19 mouse cellular contexts compared by ENCODE assay signal in the genomic region with DNA sequence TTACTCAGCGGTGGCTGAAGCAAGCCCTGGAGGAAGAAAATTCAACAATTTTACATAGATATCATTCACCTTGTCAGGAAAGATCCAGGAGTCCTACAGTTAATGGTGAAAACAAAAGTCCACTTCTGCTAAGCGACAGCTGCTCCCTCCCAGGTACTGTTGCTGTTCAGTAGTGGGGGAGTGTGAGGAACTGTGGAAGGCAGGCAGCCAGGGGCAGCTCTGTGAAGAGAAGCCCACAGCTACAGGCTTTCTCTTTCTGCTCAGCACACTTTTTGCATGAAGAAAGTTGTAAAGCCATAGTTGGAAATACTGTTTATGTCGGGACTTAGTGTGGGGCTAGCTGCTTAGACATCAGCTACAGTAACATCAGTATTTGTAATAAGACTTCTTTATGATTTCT.
DNase-seq lines count a peak whose midpoint lies in the region; ATAC-seq and TF ChIP-seq lines count a peak whose summit lies in the region.
"Had no signal": no experiment of that assay in that cellular context is flagged by ENCODE, and none has a peak within 500 bp of the region (broad histone marks: within the 10 kb centered on the region; RNA-seq: fewer than 3 reads in every experiment).

No protein-coding gene starts in this region.

- H3ac ChIP-seq in myocyte (ENCODE audit: control insufficient read depth, insufficient read length), result no peak overlapping the region

- H3K9me3 ChIP-seq in heart, embryonic 11.5 days (replicated peaks; ENCODE audit: control insufficient read depth, low read length), result no peaks in the 10 kb centered on the region
- H3K9me3 ChIP-seq: embryonic facial prominence, embryonic 10.5 days; embryonic facial prominence, embryonic 12.5 days; forebrain, embryonic 13.5 days; forebrain, embryonic 15.5 days had no signal

- H3K4me3 ChIP-seq in heart, embryonic 11.5 days (ENCODE audit: low read depth, low read length), result no peak overlapping the region
- H3K4me3 ChIP-seq in layer of hippocampus, adult 2 months, result no peak overlapping the region
- H3K4me3 ChIP-seq in myocyte, result no peak overlapping the region
- H3K4me3 ChIP-seq: embryonic facial prominence, embryonic 10.5 days; embryonic facial prominence, embryonic 12.5 days; forebrain, embryonic 13.5 days; forebrain, embryonic 15.5 days had no signal

- H3K79me2 ChIP-seq in myocyte (ENCODE audit: control insufficient read depth, insufficient read depth), result no peaks in the 10 kb centered on the region

- H3K4me2 ChIP-seq in heart, embryonic 11.5 days, result no peak overlapping the region
- H3K4me2 ChIP-seq in myocyte (ENCODE audit: low read depth), result no peak overlapping the region
- H3K4me2 ChIP-seq: embryonic facial prominence, embryonic 12.5 days; forebrain, embryonic 13.5 days; forebrain, embryonic 15.5 days had no signal

- no peak for TF ChIP-seq CTCF in layer of hippocampus, adult 2 months (conservative IDR thresholded peaks at IDR 0.05)

- no peak overlapping the region for H3K27ac ChIP-seq in heart, embryonic 11.5 days (ENCODE audit: low read depth, low read length)
- peak overlapping the region; percentile 56 for H3K27ac ChIP-seq in layer of hippocampus, adult 2 months
- H3K27ac ChIP-seq: embryonic facial prominence, embryonic 10.5 days; embryonic facial prominence, embryonic 12.5 days; forebrain, embryonic 13.5 days; forebrain, embryonic 15.5 days had no signal

- WGBS in heart, embryonic 11.5 days (ENCODE audit: insufficient replicate concordance), result 93% methylated on average over 3 of the region's 3 CpGs

- no peak overlapping the region for H3K9ac ChIP-seq in heart, embryonic 11.5 days (ENCODE audit: low read depth, low read length)
- H3K9ac ChIP-seq: embryonic facial prominence, embryonic 12.5 days; forebrain, embryonic 13.5 days; forebrain, embryonic 15.5 days had no signal

- H3K36me3 ChIP-seq in heart, embryonic 11.5 days (ENCODE audit: control insufficient read depth, insufficient read depth, low read length), result peaks cover 47% of the 10 kb centered on the region
- H3K36me3 ChIP-seq in myocyte (ENCODE audit: control insufficient read depth, insufficient read depth), result peaks cover 79% of the 10 kb centered on the region

- H3K4me1 ChIP-seq in heart, embryonic 11.5 days (ENCODE audit: control insufficient read depth, insufficient read depth, low read length), result no peaks in the 10 kb centered on the region
- H3K4me1 ChIP-seq: embryonic facial prominence, embryonic 12.5 days; forebrain, embryonic 13.5 days; forebrain, embryonic 15.5 days had no signal

- no peaks in the 10 kb centered on the region for H3K27me3 ChIP-seq in heart, embryonic 11.5 days (ENCODE audit: control insufficient read depth, insufficient read depth, low read length)
- H3K27me3 ChIP-seq in myocyte (ENCODE audit: control insufficient read depth, insufficient read depth, insufficient read length), result no peaks in the 10 kb centered on the region
- H3K27me3 ChIP-seq: embryonic facial prominence, embryonic 12.5 days; forebrain, embryonic 13.5 days; forebrain, embryonic 15.5 days had no signal

- peak; percentile 55 for DNase-seq in heart, adult 11 months
- DNase-seq in layer of hippocampus, adult 2 months (ENCODE audit: low spot score in 2 of 2), result no peak
- DNase-seq in layer of hippocampus, adult 18-20 months (ENCODE audit: low spot score in 2 of 2), result no peak
- DNase-seq in brain, adult 2 months (ENCODE audit: low read depth, low spot score), result peak; percentile 52
- DNase-seq in kidney, postnatal 14 days, result no peak
- DNase-seq: adrenal gland, adult 2 months; adrenal gland, postnatal 10 days; adrenal gland, postnatal 25 days; cerebellum, adult 11-12 months; cerebellum, adult 2 months; cerebellum, adult 9-10 months; cerebellum, postnatal 10 days; cerebellum, postnatal 25 days had no signal

- TF ChIP-seq POLR2A in myocyte (IDR thresholded peaks at IDR 0.05; ENCODE audit: insufficient read length, low read depth), result no peak

- ATAC-seq in heart, embryonic 11.5 days (replicated peaks; ENCODE audit: insufficient number of reproducible peaks, low FRiP score, low TSS enrichment), result no peak
- ATAC-seq: forebrain, embryonic 13.5 days; forebrain, embryonic 15.5 days had no signal

TF ChIP-seq in myocyte, 11 proteins besides CTCF, POLR2A, EP300 and RAD21:
- TF ChIP-seq POLR2AphosphoS2 (IDR thresholded peaks at IDR 0.05; ENCODE audit: insufficient read length, low read depth) (peak; percentile 18), USF1 (IDR thresholded peaks at IDR 0.05; ENCODE audit: low read depth) (no peak)

Comparison
In these comparisons a context has a peak if more than half of its experiments do, and no peak if none do; other contexts are left out.
1. DNase-seq: peak in heart, adult 11 months (single experiment) and brain, adult 2 months (single experiment); none in layer of hippocampus, adult 2 months (0 of 2), layer of hippocampus, adult 18-20 months (0 of 2) and kidney, postnatal 14 days (single experiment).